Mouse (Mus musculus): ENCODE data around the gene Olfr1014. TPM values are rescaled to one million over a fixed set of nuclear protein-coding genes. Genes with fewer than 3 reads are reported as not detected.

Olfr1014 gene
- not detected for polyA plus RNA-seq (2017; shearing (Covaris generic))

GRCm38 (mm10) chr2:85772413-85772812 lies at the start of gene Olfr1014:
Gene Olfr1014, plus strand, starts transcription at chr2:85772713.

GRCm38 (mm10) chr2:85762666-85763065 lies 9.8 kb upstream of the Olfr1014 start, which contains the start of gene Olfr1012:
Gene Olfr1012, minus strand, starts transcription at chr2:85762766.

DNA sequence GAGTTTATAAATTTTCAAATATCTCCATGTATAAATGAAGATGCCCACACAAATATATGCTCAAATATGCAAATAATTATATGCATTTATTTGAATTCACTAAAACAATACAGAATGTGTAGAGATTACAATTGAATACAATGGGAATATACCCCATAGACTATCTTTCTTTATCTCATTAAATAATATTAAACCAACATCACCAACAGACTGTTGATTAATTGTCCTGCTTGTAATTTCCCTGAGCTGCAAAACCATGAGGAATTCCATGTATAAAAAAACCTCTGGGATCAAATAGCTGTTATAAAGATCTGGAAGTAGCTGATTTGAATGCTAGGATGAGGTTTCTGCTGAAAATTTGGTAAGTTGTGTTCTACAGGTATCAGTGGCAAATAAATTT lies 5.7 kb upstream of the Olfr1014 start, which contains the start of gene Olfr1013:
TSS of gene Olfr1013 (plus strand) at position 301 of the 400 bp plus-strand sequence.

DNA sequence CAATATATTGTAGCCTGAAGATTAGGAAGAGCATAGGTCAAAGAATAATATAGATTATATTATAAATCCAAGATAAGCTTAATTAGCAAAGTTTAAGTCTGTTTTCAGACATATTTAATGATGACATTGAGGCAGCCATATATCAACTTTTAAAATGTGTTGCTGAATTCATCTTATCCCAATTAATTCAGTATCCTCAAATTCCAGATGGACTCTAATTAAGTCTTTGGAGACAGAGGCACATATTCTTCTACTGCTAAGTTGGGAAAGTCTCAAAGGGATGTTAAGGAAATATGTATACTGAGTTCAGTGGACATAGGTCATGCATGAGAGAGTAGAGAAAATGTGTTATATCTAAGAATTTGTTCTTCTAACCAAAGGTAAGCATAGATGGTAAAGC lies 9.2 kb downstream of the Olfr1014 start, which contains the start of gene Olfr1015:
TSS of gene Olfr1015 (plus strand) at position 301 of the 400 bp plus-strand sequence.

DNA sequence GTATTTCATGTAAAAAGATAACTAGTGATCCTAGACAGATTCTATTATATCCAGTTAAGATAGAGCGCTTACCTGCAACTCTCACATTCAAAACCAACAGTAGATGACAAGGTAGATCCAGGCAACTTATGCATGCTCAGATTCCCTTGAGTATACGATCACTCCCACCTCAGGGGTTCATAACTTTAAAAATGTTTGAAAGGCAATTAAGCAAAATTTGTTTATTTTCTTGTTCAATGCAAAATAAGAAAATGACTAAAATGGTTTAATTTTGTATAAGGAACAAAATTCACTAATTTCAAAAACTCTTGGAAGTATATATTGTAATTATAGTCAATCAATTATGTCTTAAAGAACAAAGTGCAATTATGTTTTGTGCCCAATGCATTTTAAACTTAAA lies 29.9 kb downstream of the Olfr1014 start, which contains the start of gene Olfr1016:
TSS of gene Olfr1016 (minus strand) at position 101 of the 400 bp plus-strand sequence.

GRCm38 (mm10) chr2:85818179-85818578 lies 45.7 kb downstream of the Olfr1014 start, which contains the start of gene Olfr1018:
Gene Olfr1018, plus strand, starts transcription at chr2:85818479.

Other genes starting within 250 kb of the Olfr1014 start
- gene Olfr996, start 193.5 kb upstream of the Olfr1014 start, polyA plus RNA-seq (2017; shearing (Covaris generic)), result not detected
- gene Olfr998, start 183.8 kb upstream of the Olfr1014 start, polyA plus RNA-seq (2017; shearing (Covaris generic)), result not detected
- not detected for gene Olfr1000, start 160.8 kb upstream of the Olfr1014 start, polyA plus RNA-seq (2017; shearing (Covaris generic))
- not detected for gene Olfr1002, start 122.0 kb upstream of the Olfr1014 start, polyA plus RNA-seq (2017; shearing (Covaris generic))
- not detected for gene Olfr154, start 108.3 kb upstream of the Olfr1014 start, polyA plus RNA-seq (2017; shearing (Covaris generic))
- not detected for gene Olfr1006, start 93.9 kb upstream of the Olfr1014 start, polyA plus RNA-seq (2017; shearing (Covaris generic))
- gene Olfr1008, start 83.3 kb upstream of the Olfr1014 start, polyA plus RNA-seq (2017; shearing (Covaris generic)), result not detected
- not detected for gene Olfr1009, start 57.3 kb upstream of the Olfr1014 start, polyA plus RNA-seq (2017; shearing (Covaris generic))
- not detected for gene Olfr1012, start 9.9 kb upstream of the Olfr1014 start, polyA plus RNA-seq (2017; shearing (Covaris generic))
- gene Olfr1013, start 5.6 kb upstream of the Olfr1014 start, polyA plus RNA-seq (2017; shearing (Covaris generic)), result not detected
- gene Olfr1015, start 9.3 kb downstream of the Olfr1014 start, polyA plus RNA-seq (2017; shearing (Covaris generic)), result not detected
- not detected for gene Olfr1016, start 29.8 kb downstream of the Olfr1014 start, polyA plus RNA-seq (2017; shearing (Covaris generic))
- gene Olfr1018, start 45.8 kb downstream of the Olfr1014 start, polyA plus RNA-seq (2017; shearing (Covaris generic)), result not detected
- gene Olfr1019, start 72.8 kb downstream of the Olfr1014 start, polyA plus RNA-seq (2017; shearing (Covaris generic)), result not detected
- 0.35 TPM for gene Olfr1020, start 74.3 kb downstream of the Olfr1014 start, polyA plus RNA-seq (2017; shearing (Covaris generic))
- gene Olfr1022, start 95.9 kb downstream of the Olfr1014 start, polyA plus RNA-seq (2017; shearing (Covaris generic)), result not detected
- not detected for gene Olfr1023, start 112.9 kb downstream of the Olfr1014 start, polyA plus RNA-seq (2017; shearing (Covaris generic))
- gene Olfr1024, start 132.3 kb downstream of the Olfr1014 start, polyA plus RNA-seq (2017; shearing (Covaris generic)), result not detected
- not detected for gene Olfr1025-ps1, start 142.5 kb downstream of the Olfr1014 start, polyA plus RNA-seq (2017; shearing (Covaris generic))
- gene Olfr1026, start 148.8 kb downstream of the Olfr1014 start, polyA plus RNA-seq (2017; shearing (Covaris generic)), result not detected
- not detected for gene Olfr1028, start 177.7 kb downstream of the Olfr1014 start, polyA plus RNA-seq (2017; shearing (Covaris generic))
- gene Olfr1029, start 201.2 kb downstream of the Olfr1014 start, polyA plus RNA-seq (2017; shearing (Covaris generic)), result not detected
- 0.14 TPM for gene Olfr1030, start 206.6 kb downstream of the Olfr1014 start, polyA plus RNA-seq (2017; shearing (Covaris generic))
- gene Olfr1031, start 217.6 kb downstream of the Olfr1014 start, polyA plus RNA-seq (2017; shearing (Covaris generic)), result not detected
- not detected for gene Olfr1032, start 232.8 kb downstream of the Olfr1014 start, polyA plus RNA-seq (2017; shearing (Covaris generic))
- gene Olfr1033, start 247.9 kb downstream of the Olfr1014 start, polyA plus RNA-seq (2017; shearing (Covaris generic)), result 11.3 TPM

Measured in effector memory CD4-positive, alpha-beta T cell, adult 5 months (primary cell).